Mouse (Mus musculus) monocyte, adult 2 months (primary cell): ENCODE data around the gene Dgcr8.

Experiments used
- DNase-seq, 2 experiments: peaks; one replicate each; pipeline ENCODE4 v3.0.0; 2022; ENCODE audit warnings: low spot score in 2 of 2, low read depth in 1 of 2

Dgcr8 gene

GRCm38 (mm10) chr16:18220856-18221542 is 68.0 kb downstream of the Dgcr8 start:
- no peak for DNase-seq

GRCm38 (mm10) chr16:18220001-18220400 is 69.0 kb downstream of the Dgcr8 start:
- no peak for DNase-seq

- DNase-seq: no peak
Measured at GRCm38 (mm10) chr16:18218580-18218996, 70.5 kb downstream of the Dgcr8 start.

- no peak for DNase-seq
Measured at GRCm38 (mm10) chr16:18217579-18217978, 71.5 kb downstream of the Dgcr8 start, which contains the start of gene Ccdc188. Gene Ccdc188, plus strand, starts transcription at chr16:18217879.

GRCm38 (mm10) chr16:18214858-18215257 is 74.2 kb downstream of the Dgcr8 start:
- no peak for DNase-seq

GRCm38 (mm10) chr16:18213689-18214088 is 75.4 kb downstream of the Dgcr8 start:
- no peak for DNase-seq

- peak; percentile 29 to 49 for DNase-seq
Measured at GRCm38 (mm10) chr16:18211417-18212171, 77.5 kb downstream of the Dgcr8 start.

- peak in 1 of 2 experiments; percentile 55 for DNase-seq
Measured at GRCm38 (mm10) chr16:18210701-18211416, 78.2 kb downstream of the Dgcr8 start.
